Comparison of ENCODE assay signal across 8 mouse cellular contexts in genomic region chr3:152209967-152210634, GRCm38 (mm10). TPM values are rescaled to one million over a fixed set of nuclear protein-coding genes. Genes with fewer than 3 reads are reported as not detected.
DNase-seq lines count a peak whose midpoint lies in the region; ATAC-seq lines count a peak whose summit lies in the region.

Dnajb4 (minus strand) TSS chr3:152210302.
Fubp1 (plus strand) TSS chr3:152210422.

- peak within 1 kb of the TSS; percentile 100 for H3K9ac ChIP-seq in heart, embryonic 13.5 days
- peak within 1 kb of the TSS; percentile 99 for H3K9ac ChIP-seq in liver, embryonic 12.5 days
- peak within 1 kb of the TSS; percentile 99 for H3K9ac ChIP-seq in stomach, embryonic 15.5 days

- peak within 1 kb of the TSS; percentile 99 for H3K4me2 ChIP-seq in heart, embryonic 13.5 days
- peak within 1 kb of the TSS; percentile 88 for H3K4me2 ChIP-seq in liver, embryonic 12.5 days
- H3K4me2 ChIP-seq in stomach, embryonic 15.5 days, result peak within 1 kb of the TSS; percentile 81

- no peaks in the 10 kb centered on the region for H3K9me3 ChIP-seq in heart, embryonic 13.5 days
- no peaks in the 10 kb centered on the region for H3K9me3 ChIP-seq in liver, embryonic 12.5 days (replicated peaks)
- no peaks in the 10 kb centered on the region for H3K9me3 ChIP-seq in stomach, embryonic 15.5 days

- no peaks in the 10 kb centered on the region for H3K27me3 ChIP-seq in heart, embryonic 13.5 days (replicated peaks)
- no peaks in the 10 kb centered on the region for H3K27me3 ChIP-seq in liver, embryonic 12.5 days (replicated peaks)
- H3K27me3 ChIP-seq in stomach, embryonic 15.5 days (replicated peaks), result no peaks in the 10 kb centered on the region

- H3K36me3 ChIP-seq in heart, embryonic 13.5 days, result peaks cover 21% of the 10 kb centered on the region
- peaks cover 32% of the 10 kb centered on the region for H3K36me3 ChIP-seq in liver, embryonic 12.5 days
- H3K36me3 ChIP-seq in stomach, embryonic 15.5 days, result no peaks in the 10 kb centered on the region

- peak; percentile 90 for ATAC-seq in erythroid progenitor cell, adult 5-6 weeks (replicated peaks; ENCODE audit: low FRiP score, poor library complexity, severe bottlenecking)
- peak; percentile 92 for ATAC-seq in heart, embryonic 13.5 days (ENCODE audit: extremely low read depth, insufficient number of reproducible peaks, low FRiP score, low TSS enrichment)
- peak; percentile 92 for ATAC-seq in liver, embryonic 12.5 days
- ATAC-seq in stomach, embryonic 15.5 days (ENCODE audit: insufficient read depth, low FRiP score, low read depth), result peak; percentile 97

- WGBS in heart, embryonic 13.5 days, result 1% methylated on average over 85 of the region's 85 CpGs
- under 1% methylated on average over 85 of the region's 85 CpGs for WGBS in liver, embryonic 12.5 days (ENCODE audit: insufficient replicate concordance)
- WGBS in stomach, embryonic 15.5 days, result under 1% methylated on average over 85 of the region's 85 CpGs

- peaks cover 37% of the 10 kb centered on the region for H3K4me1 ChIP-seq in heart, embryonic 13.5 days
- peaks cover 46% of the 10 kb centered on the region for H3K4me1 ChIP-seq in liver, embryonic 12.5 days
- peaks cover 11% of the 10 kb centered on the region for H3K4me1 ChIP-seq in stomach, embryonic 15.5 days

- peak within 1 kb of the TSS; percentile 100 for H3K27ac ChIP-seq in heart, embryonic 13.5 days (replicated peaks)
- H3K27ac ChIP-seq in liver, embryonic 12.5 days, result peak within 1 kb of the TSS; percentile 97
- peak within 1 kb of the TSS; percentile 99 for H3K27ac ChIP-seq in stomach, embryonic 15.5 days

- peak; percentile 100 for DNase-seq in CD4-positive helper T cell, adult 2 months (ENCODE audit: low read depth, low spot score)
- peak; percentile 97 for DNase-seq in brain, embryonic 18.5 days (ENCODE audit: low read depth, low spot score)
- peak; percentile 100 for DNase-seq in kidney, postnatal 10 days
- peak; percentile 100 for DNase-seq in natural killer cell, adult 2 months (ENCODE audit: low spot score in 2 of 2)

- peak within 1 kb of the TSS; percentile 94 for H3K4me3 ChIP-seq in heart, embryonic 13.5 days
- H3K4me3 ChIP-seq in liver, embryonic 12.5 days, result peak within 1 kb of the TSS; percentile 95
- H3K4me3 ChIP-seq in stomach, embryonic 15.5 days (replicated peaks), result peak within 1 kb of the TSS; percentile 97

RNA-seq across cellular contexts. Expression of gene Dnajb4, which starts in this region (rescaled TPM):
- 106 and 107 TPM in 2 replicates for total RNA-seq in erythroid progenitor cell, adult 5-6 weeks (2015; ENCODE audit: low replicate concordance)
- 101 and 164 TPM in 2 replicates for total RNA-seq in erythroid progenitor cell, adult 5-6 weeks (2017; ENCODE audit: low replicate concordance)
- polyA plus RNA-seq in heart, embryonic 13.5 days (2015; fragmentation: Nextera tagmentation; extraction: Ambion mirVana), result 38.3 and 47.6 TPM in 2 replicates
- polyA plus RNA-seq in liver, embryonic 12.5 days (2016; fragmentation: Nextera tagmentation; extraction: Ambion mirVana), result 35.7 and 36.3 TPM in 2 replicates
- 30.9 and 34.9 TPM in 2 replicates for polyA plus RNA-seq in stomach, embryonic 15.5 days (2015; fragmentation: Nextera tagmentation; extraction: Ambion mirVana)

RNA-seq across cellular contexts. Expression of gene Fubp1, which starts in this region (rescaled TPM):
- 152 and 157 TPM in 2 replicates for total RNA-seq in erythroid progenitor cell, adult 5-6 weeks (2015; ENCODE audit: low replicate concordance)
- 169 and 197 TPM in 2 replicates for total RNA-seq in erythroid progenitor cell, adult 5-6 weeks (2017; ENCODE audit: low replicate concordance)
- polyA plus RNA-seq in heart, embryonic 13.5 days (2015; fragmentation: Nextera tagmentation; extraction: Ambion mirVana), result 118 and 128 TPM in 2 replicates
- 143 and 144 TPM in 2 replicates for polyA plus RNA-seq in liver, embryonic 12.5 days (2016; fragmentation: Nextera tagmentation; extraction: Ambion mirVana)
- 191 and 208 TPM in 2 replicates for polyA plus RNA-seq in stomach, embryonic 15.5 days (2015; fragmentation: Nextera tagmentation; extraction: Ambion mirVana)

Comparison
In these comparisons a context has a peak if more than half of its experiments do, and no peak if none do; other contexts are left out.
1. Peak in every context shown above with its lines: DNase-seq, ATAC-seq, H3K4me3 ChIP-seq and H3K27ac ChIP-seq.